Mouse (Mus musculus) kidney, embryonic 16.5 days (tissue): ENCODE measurements around the gene Fam20c. TPM values are rescaled to one million over a fixed set of nuclear protein-coding genes. Genes with fewer than 3 reads are reported as not detected.

Source experiments
- ATAC-seq: fragments of 200-750 bp; cut with Nextera tagmentation; 2 replicates; pipeline ENCODE4 v1.8.0; 2017; ENCODE audit warnings: moderate TSS enrichment; ENCODE audit not compliant: low FRiP score, low TSS enrichment
- H3K27ac ChIP-seq: fragments of 300-500 bp; sonication (generic); 2 replicates; pipeline ENCODE4 v1.5.1; 2014; ENCODE audit warnings: low read length
- H3K27me3 ChIP-seq: fragments of 300-500 bp; sonication (generic); 2 replicates; pipeline ENCODE4 v1.6.1; 2014; ENCODE audit warnings: low read length, control low read depth, mixed read lengths; ENCODE audit not compliant: insufficient read depth
- H3K36me3 ChIP-seq: fragments of 300-500 bp; sonication (generic); 2 replicates; pipeline ENCODE4 v1.6.1; 2014; ENCODE audit warnings: low read length, control low read depth, mixed read lengths; ENCODE audit not compliant: insufficient read depth
- H3K4me1 ChIP-seq: fragments of 300-500 bp; sonication (generic); 2 replicates; pipeline ENCODE4 v1.6.1; 2014; ENCODE audit warnings: low read length, control low read depth, mixed read lengths; ENCODE audit not compliant: insufficient read depth
- H3K4me2 ChIP-seq: fragments of 300-500 bp; sonication (generic); replicated peaks from 2 replicates; pipeline ENCODE4 v1.6.1; 2014; ENCODE audit warnings: low read depth, low read length
- H3K4me3 ChIP-seq: fragments of 300-500 bp; sonication (generic); 2 replicates; pipeline ENCODE4 v1.5.1; 2014; ENCODE audit warnings: mild to moderate bottlenecking, low read length
- H3K9ac ChIP-seq: fragments of 300-500 bp; sonication (generic); replicated peaks from 2 replicates; pipeline ENCODE4 v1.6.1; 2014; ENCODE audit warnings: low read length
- H3K9me3 ChIP-seq: fragments of 300-500 bp; sonication (generic); 2 replicates; pipeline ENCODE4 v1.6.1; 2016; ENCODE audit warnings: low read length, control low read depth
- WGBS: fragments of 180-500 bp; shearing (Covaris S2); extraction: QIAGEN DNeasy Blood & Tissue Kit; methylation state at CpG from one replicate; pipeline ENCODE4 v1.1.7; 2014; 5-methylcytosine and 5-hydroxymethylcytosine counted together
- polyA plus RNA-seq: library from polyadenylated mRNA; unstranded; fragments of >200 nt; fragmentation: Nextera tagmentation; extraction: Ambion mirVana; gene quantifications from 2 replicates; pipeline ENCODE4 v1.2.1, GENCODE M21; 2015

The Fam20c gene
- polyA plus RNA-seq, 1 experiment from 2014 or later, result 20.8 TPM

DNA sequence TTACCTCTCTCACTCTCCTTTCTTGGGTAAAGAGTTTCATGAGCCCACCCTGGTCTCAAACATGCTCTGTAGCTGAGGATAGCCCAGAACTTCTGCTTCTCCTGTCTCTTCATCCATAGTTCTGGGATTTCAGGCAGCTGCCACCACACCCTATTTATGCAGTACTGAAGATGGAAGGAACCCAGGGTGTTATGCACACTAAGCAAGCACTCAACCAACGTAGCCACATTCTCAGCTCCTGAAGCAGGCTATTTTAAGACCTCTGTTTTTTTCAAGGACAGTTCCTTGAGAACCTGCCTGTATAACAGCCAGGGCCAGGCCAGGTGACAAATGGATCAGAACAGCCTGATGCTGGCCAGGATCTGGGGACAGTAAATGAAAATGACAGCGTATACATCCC is 14.4 kb downstream of the Fam20c start:
- Histone ChIP-seq H3K27ac (no peak overlapping the region), H3K9me3 (no peaks in the 10 kb centered on the region), H3K4me2 (no peak overlapping the region), H3K27me3 (no peaks in the 10 kb centered on the region), H3K4me3 (no peak overlapping the region), H3K36me3 (peaks cover 15% of the 10 kb centered on the region), H3K9ac (no peak overlapping the region), H3K4me1 (peaks cover 4% of the 10 kb centered on the region; the same call in 1 of the 2 replicates)
- ATAC-seq, result no peak
- 85% methylated on average over 2 of the region's 2 CpGs for WGBS

DNA sequence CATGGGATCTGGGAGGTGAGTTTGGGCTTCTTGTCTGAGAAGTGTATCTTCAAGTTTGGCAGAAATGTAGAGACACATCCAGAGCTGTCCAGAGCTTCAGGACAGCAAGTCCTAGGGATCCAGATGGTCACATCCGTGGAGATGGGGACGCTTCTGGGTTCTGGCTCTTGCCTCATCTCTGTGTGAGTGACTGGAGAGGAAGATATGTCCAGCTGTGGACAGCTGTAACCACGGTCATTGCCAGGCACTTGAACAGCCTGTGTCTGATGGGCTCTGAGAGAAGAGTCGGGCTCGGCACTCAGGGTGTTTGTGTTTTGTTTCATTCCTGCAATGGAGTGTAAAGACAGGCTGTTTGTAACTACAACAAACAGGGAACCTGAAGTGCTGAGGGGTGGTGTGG is 14.8 kb downstream of the Fam20c start:
- Histone ChIP-seq H3K4me1 (peaks cover 4% of the 10 kb centered on the region; the same call in 1 of the 2 replicates), H3K4me2 (no peak overlapping the region), H3K9me3 (no peaks in the 10 kb centered on the region), H3K27me3 (no peaks in the 10 kb centered on the region), H3K4me3 (no peak overlapping the region), H3K9ac (no peak overlapping the region), H3K36me3 (peaks cover 15% of the 10 kb centered on the region), H3K27ac (no peak overlapping the region)
- 83% methylated on average over 5 of the region's 5 CpGs for whole genome bisulfite sequencing
- no peak for ATAC-seq

DNA sequence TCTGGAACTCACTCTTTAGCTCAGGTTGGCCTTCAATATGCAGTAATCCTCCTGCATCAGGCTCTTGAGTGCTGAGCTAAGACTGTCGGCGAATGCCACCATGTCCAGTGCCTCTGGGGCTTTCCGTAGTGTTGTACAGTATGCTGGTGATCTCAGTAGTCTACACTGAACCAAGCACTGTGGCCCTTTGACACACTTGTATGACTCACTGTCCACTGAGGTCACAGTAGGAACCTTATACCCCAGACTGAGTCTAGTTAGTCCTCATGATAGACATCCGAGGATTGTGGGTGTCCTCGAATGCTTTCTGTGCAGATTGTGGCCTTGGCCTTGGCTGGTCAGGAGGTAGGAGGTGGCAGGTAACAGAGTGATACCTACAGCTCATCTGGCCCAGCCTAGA is 20.8 kb downstream of the Fam20c start:
- Histone ChIP-seq H3K4me1 (peaks cover 24% of the 10 kb centered on the region), H3K9me3 (no peaks in the 10 kb centered on the region), H3K4me2 (no peak overlapping the region), H3K36me3 (peaks cover 3% of the 10 kb centered on the region; the same call in 1 of the 2 replicates), H3K9ac (no peak overlapping the region), H3K27ac (no peak overlapping the region), H3K27me3 (no peaks in the 10 kb centered on the region), H3K4me3 (no peak overlapping the region)
- no peak for ATAC-seq
- WGBS, result 88% methylated on average over 5 of the region's 5 CpGs

DNA sequence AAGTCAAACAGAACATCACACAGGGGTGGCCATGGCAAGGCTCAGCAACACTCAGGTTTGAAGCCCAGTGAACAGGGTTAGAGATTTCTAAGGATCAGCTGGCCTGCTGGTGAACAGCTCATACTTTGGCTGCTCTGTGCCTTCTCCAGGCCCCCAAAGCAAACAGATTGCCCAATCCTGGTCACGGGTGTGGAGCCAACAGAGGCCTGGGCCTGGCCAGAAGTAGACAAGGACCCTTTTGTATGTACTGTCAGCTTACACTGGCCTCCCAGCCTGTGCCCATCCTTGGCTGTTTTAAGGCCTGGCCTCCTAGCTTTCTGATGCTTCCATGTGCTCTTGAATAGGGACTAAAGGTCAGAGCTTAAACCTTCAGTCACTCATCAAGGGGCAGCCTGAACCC is 22.0 kb downstream of the Fam20c start:
- no peak overlapping the region for H3K4me2 ChIP-seq
- no peak overlapping the region for H3K4me3 ChIP-seq
- no peaks in the 10 kb centered on the region for H3K27me3 ChIP-seq
- no peak for ATAC-seq
- H3K27ac ChIP-seq, result no peak overlapping the region
- peaks cover 24% of the 10 kb centered on the region for H3K4me1 ChIP-seq
- WGBS, result 88% methylated on average over 1 of the region's 1 CpGs
- H3K36me3 ChIP-seq, result peaks cover 3% of the 10 kb centered on the region; the same call in 1 of the 2 replicates
- H3K9ac ChIP-seq, result no peak overlapping the region
- no peaks in the 10 kb centered on the region for H3K9me3 ChIP-seq

DNA sequence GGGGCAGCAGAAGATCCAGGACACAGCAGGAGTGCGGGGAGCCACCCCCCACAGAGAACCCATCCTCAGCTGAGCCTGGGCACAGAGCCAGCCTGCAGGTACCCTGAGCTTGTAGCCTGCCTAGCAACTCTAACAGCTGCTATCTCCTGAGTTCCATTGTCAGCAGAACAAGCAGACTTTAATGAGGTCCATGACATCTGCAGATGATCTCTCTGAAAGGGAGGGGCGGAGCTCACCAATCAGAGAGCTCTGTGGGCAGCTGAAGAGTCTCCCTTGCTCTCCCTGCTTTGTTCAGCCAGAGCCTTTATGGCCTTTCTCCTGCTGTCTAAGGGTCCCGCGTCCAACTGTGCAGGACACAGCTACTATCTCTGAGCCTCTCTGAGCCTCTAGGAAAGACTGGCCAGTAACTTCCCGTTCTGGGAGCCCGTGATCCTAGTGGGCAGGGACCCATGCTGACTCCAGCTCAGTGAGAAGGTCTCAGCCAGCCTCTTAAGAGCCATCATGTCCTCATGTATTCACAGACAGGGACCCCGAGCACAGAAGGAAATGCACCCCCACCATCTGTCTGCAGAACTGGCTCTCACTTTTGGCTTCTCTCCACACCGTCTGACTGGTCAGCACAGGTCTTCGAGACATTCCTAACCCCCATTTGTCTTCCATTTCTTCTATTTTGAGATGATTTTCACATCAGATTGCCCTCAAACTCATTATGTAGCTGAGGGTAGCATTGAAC is 24.6 kb downstream of the Fam20c start:
- H3K4me1 ChIP-seq, result peaks cover 24% of the 10 kb centered on the region
- H3K4me3 ChIP-seq, result no peak overlapping the region
- WGBS, result 37% methylated on average over 9 of the region's 9 CpGs
- H3K9me3 ChIP-seq, result no peaks in the 10 kb centered on the region
- no peak overlapping the region for H3K27ac ChIP-seq
- H3K9ac ChIP-seq, result no peak overlapping the region
- H3K27me3 ChIP-seq, result no peaks in the 10 kb centered on the region
- ATAC-seq, result peak; percentile 77
- H3K4me2 ChIP-seq, result no peak overlapping the region
- H3K36me3 ChIP-seq, result no peaks in the 10 kb centered on the region

DNA sequence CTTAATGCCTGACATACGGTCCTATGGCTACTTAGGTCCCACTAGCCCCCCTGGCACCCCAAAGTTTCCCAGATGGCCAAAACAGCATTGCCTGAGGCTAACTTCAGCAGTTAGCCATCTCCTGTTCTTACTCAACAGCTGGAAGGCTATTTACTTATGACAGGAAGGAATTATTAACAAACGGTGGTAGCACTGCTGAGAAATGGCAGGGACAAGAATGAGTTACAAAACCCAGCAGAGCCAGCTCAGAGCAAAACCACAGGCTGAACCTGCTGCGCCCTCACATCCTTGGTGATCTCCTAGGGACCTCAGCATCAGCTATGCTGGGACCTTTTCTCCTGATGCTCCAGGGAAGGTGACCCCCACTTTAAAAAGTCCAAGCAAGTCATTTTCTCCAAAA is 25.3 kb downstream of the Fam20c start:
- H3K27me3 ChIP-seq, result no peaks in the 10 kb centered on the region
- H3K36me3 ChIP-seq, result no peaks in the 10 kb centered on the region
- peaks cover 24% of the 10 kb centered on the region for H3K4me1 ChIP-seq
- ATAC-seq, result no peak
- H3K9ac ChIP-seq, result no peak overlapping the region
- no peaks in the 10 kb centered on the region for H3K9me3 ChIP-seq
- no peak overlapping the region for H3K27ac ChIP-seq
- no peak overlapping the region for H3K4me2 ChIP-seq
- WGBS, result 77% methylated on average over 3 of the region's 3 CpGs
- H3K4me3 ChIP-seq, result no peak overlapping the region

DNA sequence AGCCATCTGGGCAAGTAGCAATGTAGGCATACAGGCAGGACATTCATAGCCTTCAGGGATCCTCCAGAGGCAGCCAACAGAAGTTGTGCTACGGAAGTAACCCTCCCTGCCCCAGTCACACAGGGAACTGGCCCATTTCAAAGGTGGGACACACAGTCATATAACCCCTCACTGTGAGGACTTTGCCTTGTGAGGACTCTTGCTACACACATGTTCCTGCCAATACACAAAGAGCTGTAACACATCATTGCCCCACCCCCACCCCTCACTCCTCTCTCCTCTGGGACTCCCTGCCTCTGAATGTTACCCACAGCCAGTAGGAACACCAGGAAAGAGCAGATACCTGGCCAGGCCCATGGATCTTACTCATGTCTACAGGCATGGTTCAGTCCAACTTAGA is 28.4 kb downstream of the Fam20c start:
- no peak overlapping the region for H3K27ac ChIP-seq

DNA sequence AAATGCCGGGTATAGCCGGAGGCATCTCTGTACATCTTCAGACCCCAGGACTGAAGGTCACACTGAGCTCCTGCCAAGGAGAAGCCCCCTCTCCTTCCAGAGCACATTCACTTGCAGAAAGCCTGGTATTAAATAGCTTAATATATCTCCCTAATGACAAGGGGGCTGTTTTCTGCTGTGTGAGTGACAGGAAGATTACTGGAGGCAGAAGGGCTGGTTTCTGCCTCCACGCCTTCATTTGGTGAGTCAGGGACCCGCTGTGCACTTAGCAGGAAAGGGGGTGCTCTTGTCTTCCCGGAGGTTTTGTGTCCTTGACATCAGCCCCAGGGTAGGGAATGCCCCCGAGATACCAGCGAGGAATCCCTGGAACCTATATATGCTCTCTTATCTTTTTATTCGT is 28.9 kb downstream of the Fam20c start:
- no peaks in the 10 kb centered on the region for H3K36me3 ChIP-seq
- H3K4me1 ChIP-seq, result peaks cover 39% of the 10 kb centered on the region
- no peak overlapping the region for H3K9ac ChIP-seq
- no peak overlapping the region for H3K27ac ChIP-seq
- no peak overlapping the region for H3K4me2 ChIP-seq
- H3K9me3 ChIP-seq, result no peaks in the 10 kb centered on the region
- no peaks in the 10 kb centered on the region for H3K27me3 ChIP-seq
- WGBS, result 61% methylated on average over 8 of the region's 8 CpGs
- ATAC-seq, result no peak
- H3K4me3 ChIP-seq, result no peak overlapping the region

More for the DNA sequence above, 28.4 kb downstream of the Fam20c start:
- Histone ChIP-seq H3K36me3 (no peaks in the 10 kb centered on the region), H3K9ac (no peak overlapping the region), H3K9me3 (no peaks in the 10 kb centered on the region), H3K27me3 (no peaks in the 10 kb centered on the region), H3K4me2 (no peak overlapping the region), H3K4me3 (no peak overlapping the region), H3K4me1 (peaks cover 39% of the 10 kb centered on the region)
- 95% methylated on average over 1 of the region's 1 CpGs for WGBS
- ATAC-seq, result no peak

DNA sequence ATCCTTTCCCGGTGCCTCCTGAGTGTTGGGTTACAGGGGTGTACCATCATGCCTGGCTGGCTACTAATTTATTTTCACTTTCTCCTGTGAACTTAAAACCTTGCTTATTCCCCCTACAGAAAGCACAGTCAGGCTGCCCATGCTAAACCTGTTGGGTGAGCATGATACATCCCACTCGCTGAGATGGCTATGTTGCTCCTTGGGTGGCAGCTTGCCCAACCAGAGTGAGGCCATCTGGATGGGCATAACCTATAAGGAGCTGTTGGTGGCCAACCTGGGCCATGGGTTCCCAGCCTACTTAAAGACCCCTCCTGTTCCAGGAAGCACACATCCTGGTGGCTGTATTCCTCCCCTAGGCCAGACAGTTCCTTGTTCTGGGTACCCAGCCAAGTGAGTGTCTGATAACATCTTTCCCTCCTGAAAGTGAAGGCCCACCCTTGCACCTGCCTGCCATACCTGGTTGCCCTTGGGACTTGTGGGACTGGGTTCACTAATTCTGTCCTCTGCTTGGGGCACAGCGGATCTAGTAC is 31.7 kb downstream of the Fam20c start:
- H3K4me3 ChIP-seq, result no peak overlapping the region
- H3K36me3 ChIP-seq, result no peaks in the 10 kb centered on the region
- peak; percentile 43; the same call in 1 of the 2 replicates for ATAC-seq
- 59% methylated on average over 3 of the region's 3 CpGs for WGBS
- H3K9ac ChIP-seq, result no peak overlapping the region
- H3K27ac ChIP-seq, result peak overlapping the region; percentile 70
- peaks cover 22% of the 10 kb centered on the region for H3K4me1 ChIP-seq
- no peaks in the 10 kb centered on the region for H3K9me3 ChIP-seq
- no peak overlapping the region for H3K4me2 ChIP-seq
- H3K27me3 ChIP-seq, result no peaks in the 10 kb centered on the region

DNA sequence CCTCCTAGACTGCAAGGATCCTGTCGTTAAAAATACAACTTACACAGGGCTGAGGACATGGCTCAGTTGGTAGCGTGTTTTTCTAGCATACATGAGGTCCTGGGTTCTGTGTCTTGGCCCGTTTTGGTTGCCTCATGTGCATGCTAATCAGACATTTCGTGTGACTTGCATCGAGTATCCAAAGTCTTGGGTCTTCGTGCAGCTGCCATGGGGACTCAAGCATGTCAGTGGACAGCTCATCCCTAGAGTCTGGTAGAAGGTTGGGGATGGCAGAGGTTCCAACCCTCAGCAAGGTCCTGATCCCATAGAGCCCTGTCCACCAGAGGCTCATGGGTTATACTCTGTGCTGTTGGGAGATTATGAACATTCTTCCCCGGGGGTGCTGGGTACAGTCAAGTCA is 33.3 kb downstream of the Fam20c start:
- WGBS, result 77% methylated on average over 7 of the region's 7 CpGs
- no peak overlapping the region for H3K9ac ChIP-seq
- H3K4me2 ChIP-seq, result no peak overlapping the region

More for the DNA sequence above, 33.3 kb downstream of the Fam20c start:
- Histone ChIP-seq H3K27me3 (no peaks in the 10 kb centered on the region), H3K27ac (no peak overlapping the region), H3K36me3 (no peaks in the 10 kb centered on the region), H3K9me3 (no peaks in the 10 kb centered on the region), H3K4me3 (no peak overlapping the region), H3K4me1 (peaks cover 22% of the 10 kb centered on the region)
- no peak for ATAC-seq
